Mouse (Mus musculus) lung, postnatal 14 days (tissue): Measurements from ENCODE around the gene Alx3.
A peak's percentile ranks its signal among the peaks of the same experiment; 100 is the strongest.
"Not testable (repeated sequence)": the region's sequence is repeated elsewhere in the genome, so short reads cannot be mapped to it uniquely, and the experiment has no call there.

Experiments used
- DNase-seq: peaks from one replicate; pipeline ENCODE4 v3.0.0; 2021

The Alx3 gene

DNA sequence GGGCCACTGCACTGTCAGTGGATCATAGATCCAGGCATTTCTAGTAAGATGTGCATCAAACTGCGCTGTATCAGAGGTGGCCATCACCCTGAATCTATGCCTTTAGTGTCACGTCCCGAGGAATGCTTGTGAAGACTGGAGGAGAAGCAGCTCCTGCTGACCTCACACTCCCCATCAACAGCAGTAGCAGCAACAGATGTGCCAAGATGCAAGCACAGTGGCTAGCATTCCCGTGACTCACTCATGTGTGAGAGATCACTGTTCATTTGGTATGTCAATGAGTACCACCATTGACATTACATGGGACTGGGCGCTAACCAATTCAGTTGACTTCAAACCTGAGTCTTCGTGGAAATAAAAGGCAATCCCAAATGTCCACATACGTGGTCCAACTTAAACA, 32.8 kb downstream of the Alx3 start:
- DNase-seq, result no peak

DNA sequence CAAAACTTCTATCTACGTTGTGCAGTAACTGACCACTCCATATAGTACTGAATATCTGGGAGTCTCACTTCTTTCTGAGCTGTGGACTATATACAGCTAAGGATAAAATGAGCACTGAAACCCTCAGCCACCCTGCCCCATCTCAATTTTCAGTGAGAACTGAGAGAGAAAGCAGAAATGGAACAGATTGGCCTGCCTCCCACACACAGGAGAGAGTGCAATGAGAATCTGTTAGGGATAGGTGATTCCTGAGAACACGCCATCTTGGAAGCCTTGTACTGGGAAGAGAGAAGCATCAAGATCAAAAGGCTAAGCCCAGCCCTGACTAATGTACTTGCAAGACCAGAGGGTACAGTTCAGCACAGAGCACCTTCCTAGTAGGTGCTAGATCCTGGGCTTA, 33.7 kb downstream of the Alx3 start:
- no peak for DNase-seq

DNA sequence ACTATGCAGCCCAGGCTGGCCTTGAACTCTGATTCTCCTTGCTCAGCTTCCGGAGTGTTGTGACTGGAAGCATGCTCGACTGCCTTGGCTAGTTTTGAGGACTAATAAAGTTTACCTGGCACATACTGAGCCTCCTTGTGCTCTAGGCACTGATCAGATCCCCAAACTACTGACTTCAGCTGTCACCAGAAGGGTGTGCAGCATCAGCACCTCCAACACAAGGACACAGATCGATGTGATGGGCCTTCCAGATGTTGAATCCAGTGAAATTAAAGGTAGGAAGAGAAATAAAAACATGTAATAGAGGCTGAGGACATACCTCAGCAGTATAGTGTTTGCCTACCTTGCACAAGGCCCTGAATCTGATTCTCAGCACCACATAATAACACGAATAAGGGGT, 34.6 kb downstream of the Alx3 start:
- DNase-seq, result no peak

DNA sequence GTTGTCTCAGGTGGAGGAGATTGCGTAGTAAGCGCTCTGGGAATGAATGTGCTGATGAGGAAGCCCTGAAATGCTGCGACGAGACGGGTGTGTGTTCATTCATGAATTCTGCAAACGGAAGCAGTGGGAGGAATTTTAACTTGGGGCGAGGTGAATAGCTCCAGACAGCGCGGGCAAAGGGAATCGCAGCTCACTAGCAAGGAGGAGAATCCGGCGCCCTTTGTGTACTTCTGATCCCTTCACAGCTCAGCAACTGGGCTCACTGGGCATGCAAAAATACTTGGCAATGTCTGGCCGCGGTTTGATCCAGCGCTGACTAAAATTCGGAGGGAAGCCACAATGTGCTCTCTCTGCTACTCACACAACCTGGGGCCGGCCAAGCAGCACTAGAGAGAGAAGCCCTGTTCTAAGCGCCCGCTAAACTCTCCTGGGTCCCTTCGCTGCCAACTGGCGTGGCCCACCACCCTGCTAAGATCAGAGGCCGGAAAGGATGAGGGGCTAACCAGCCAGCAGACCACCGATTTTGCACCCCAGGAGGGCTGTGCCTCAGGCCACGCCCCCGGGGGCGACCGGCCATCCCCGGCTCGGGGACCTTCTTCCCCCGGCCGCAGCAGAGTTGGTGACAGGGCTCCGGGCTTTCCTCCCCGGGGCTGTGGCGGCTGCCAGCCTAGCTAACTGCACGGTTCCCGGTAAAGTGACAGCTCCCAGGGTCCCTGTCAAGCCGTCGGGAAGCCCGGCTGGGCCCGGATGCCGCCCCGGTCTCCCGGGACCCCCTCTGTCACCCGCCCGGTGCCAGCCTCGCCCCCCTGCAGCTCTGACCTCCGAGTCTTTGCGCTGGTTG, 36.1 kb downstream of the Alx3 start, which contains the start of gene Gm10961:
Gene Gm10961 (plus strand): TSS at position 641 of the 841 bp plus-strand sequence.
- peak; percentile 40 for DNase-seq

GRCm38 (mm10) chr3:107631523-107631958, 36.7 kb downstream of the Alx3 start, which contains the start of gene Strip1:
Gene Strip1 (minus strand): TSS chr3:107631694.
- DNase-seq, result peak; percentile 94

DNA sequence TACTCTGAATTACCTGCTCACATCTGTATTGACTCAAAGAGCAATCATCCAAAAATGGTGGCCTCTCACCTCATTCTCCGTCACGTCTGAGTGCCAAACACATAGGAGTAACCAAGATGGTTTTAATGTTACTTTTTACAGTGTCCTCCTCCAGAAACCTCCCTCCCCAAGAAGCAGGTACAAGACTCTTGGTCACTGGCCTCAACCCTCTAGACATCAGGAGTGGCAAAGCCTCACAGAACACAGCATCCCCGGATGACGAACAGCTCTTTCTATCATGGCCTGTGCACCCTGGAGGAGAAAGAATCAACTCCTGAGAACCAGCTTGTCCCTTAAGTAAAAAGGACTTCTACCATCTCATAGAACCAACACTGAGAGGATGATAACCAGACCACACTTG, 38.0 kb downstream of the Alx3 start:
- DNase-seq, result no peak

GRCm38 (mm10) chr3:107633906-107634305, 39.1 kb downstream of the Alx3 start:
- DNase-seq, result no peak

DNA sequence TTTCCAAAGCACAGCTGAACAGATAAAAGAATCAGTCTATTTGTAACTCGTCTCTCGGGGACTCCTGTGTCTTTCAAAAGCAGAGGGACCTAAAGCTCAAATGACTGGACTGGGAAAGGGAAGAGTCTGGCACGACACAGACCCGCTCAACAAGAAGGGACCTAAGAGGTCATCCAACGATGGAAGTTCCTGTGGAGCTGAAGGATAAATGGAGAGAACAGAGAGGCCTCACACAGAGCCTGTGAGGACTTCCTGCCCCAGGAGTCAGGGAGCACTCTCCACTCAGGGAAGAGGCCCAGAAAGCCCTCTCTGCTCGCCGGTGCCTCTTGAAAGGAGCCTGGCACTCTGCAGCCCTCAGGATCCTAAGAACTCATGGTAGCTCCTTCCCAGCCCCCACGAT, 41.0 kb downstream of the Alx3 start:
- DNase-seq, result no peak

- DNase-seq, result no peak
These were observed 41.4 kb downstream of the Alx3 start for GRCm38 (mm10) chr3:107636236-107636635.

DNA sequence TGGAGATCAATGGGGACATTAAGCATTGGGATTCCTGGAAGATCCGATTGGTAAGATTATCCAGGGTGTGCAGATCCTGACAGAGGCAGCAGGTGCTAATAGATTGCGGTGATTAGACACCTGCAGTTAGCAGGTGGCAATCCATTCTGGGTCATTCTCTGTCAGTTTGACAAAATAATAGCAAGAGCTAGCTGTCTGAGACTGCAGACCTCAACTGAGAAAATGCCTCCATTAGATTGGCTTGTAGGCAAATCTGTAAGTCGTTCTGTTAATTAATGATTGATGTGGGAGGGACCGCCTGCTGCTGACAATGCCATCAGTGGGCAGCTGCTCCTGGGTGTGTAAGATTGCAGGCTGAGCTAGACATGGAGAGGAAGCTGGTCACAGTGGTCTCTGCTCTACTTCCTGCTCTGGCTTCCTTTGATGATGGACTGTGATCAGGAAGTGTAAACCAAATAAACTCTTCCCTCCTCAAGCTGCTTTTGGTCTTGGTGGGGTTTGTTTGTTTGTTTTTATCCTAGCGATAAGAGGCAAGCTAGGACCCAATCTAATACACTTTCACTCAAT, 42.9 kb downstream of the Alx3 start:
- DNase-seq, result peak; percentile 10

- DNase-seq, result peak; percentile 8
These were observed 52.1 kb downstream of the Alx3 start for GRCm38 (mm10) chr3:107646947-107647346.

DNA sequence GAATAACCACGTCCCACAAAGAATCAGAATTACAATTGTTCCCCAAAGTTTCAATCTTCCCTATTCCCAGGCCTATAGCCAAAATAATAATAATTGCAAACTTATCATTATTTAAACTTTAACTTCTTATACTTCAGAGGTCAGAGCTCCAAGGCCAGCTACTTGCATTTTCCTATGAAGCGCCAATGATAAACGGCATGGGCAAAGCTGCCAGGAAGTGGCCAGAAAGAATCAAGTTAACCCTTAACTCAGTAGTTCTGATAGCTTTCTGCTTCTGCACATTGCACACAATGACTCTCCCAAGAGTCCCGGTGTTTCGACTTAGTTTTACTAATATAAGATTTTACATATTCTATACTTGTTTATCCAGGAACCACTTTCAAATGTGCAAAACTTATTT, 55.4 kb downstream of the Alx3 start:
- not testable (repeated sequence) for DNase-seq

DNA sequence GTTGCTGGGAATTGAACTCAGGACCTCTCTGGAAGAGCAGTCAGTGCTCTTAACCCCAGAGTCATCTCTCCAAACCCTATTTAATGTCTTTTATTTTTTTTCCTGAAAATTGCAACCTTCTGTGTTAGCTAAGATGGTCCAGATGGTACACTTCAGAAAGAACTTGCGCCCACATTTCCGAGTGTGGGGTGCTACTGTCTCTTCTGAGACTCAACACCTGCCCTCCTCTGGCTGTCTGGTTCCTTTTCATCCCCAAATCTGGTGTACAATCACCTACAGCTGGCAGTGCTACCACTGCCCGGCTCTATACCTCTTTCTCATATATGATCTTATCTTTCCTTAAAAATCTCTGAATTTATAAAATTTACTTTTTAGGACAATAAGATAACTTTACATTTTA, 58.1 kb downstream of the Alx3 start:
- no peak for DNase-seq

GRCm38 (mm10) chr3:107654861-107655260, 60.0 kb downstream of the Alx3 start:
- no peak for DNase-seq
